Mouse (Mus musculus) MEL (cell line): ENCODE data around the gene Hs3st5. TPM values are rescaled to one million over a fixed set of nuclear protein-coding genes. Genes with fewer than 3 reads are reported as not detected.
"Not testable (repeated sequence)": the region's sequence is repeated elsewhere in the genome, so short reads cannot be mapped to it uniquely, and the experiment has no call there.

Experiments
- DNase-seq: peaks from one replicate; pipeline ENCODE4 v3.0.0; 2011; ENCODE audit warnings: low read depth, low spot score
- H3K27ac ChIP-seq: 2 replicates; pipeline ENCODE4 v1.5.1; 2012; ENCODE audit warnings: low read depth, mild to moderate bottlenecking, control low read depth, low read length, moderate library complexity; ENCODE audit not compliant: control insufficient read depth
- H3K27me3 ChIP-seq, 2 experiments: fragments of 150-350 bp in 1 of 2; sonication (generic) in 1 of 2; 2 replicates each; pipeline ENCODE4 v1.6.1; 2012; ENCODE audit warnings: low read length in 2 of 2, mild to moderate bottlenecking in 2 of 2, improper control_type of control experiment in 1 of 2, moderate library complexity in 1 of 2; ENCODE audit not compliant: insufficient read depth in 2 of 2, control insufficient read depth in 1 of 2
- H3K36me3 ChIP-seq, 2 experiments: 2 replicates each; pipeline ENCODE4 v1.6.1; 2012 to 2014; ENCODE audit warnings: low read length in 2 of 2, improper control_type of control experiment in 1 of 2, inconsistent platforms in 1 of 2, mild to moderate bottlenecking in 1 of 2; ENCODE audit not compliant: insufficient read depth in 2 of 2, control insufficient read depth in 1 of 2
- H3K4me1 ChIP-seq, 2 experiments: fragments of 150-350 bp in 1 of 2; sonication (generic) in 1 of 2; 2 replicates each; pipeline ENCODE4 v1.6.1; 2012; ENCODE audit warnings: low read length in 2 of 2, improper control_type of control experiment in 1 of 2, mild to moderate bottlenecking in 1 of 2; ENCODE audit not compliant: insufficient read depth in 2 of 2, control insufficient read depth in 1 of 2
- H3K4me3 ChIP-seq, 2 experiments: fragments of 150-350 bp in 1 of 2; sonication (generic) in 1 of 2; 2 replicates each; pipeline ENCODE4 v1.5.1; 2012; ENCODE audit warnings: low read depth in 2 of 2, low read length in 2 of 2, mild to moderate bottlenecking in 2 of 2, moderate library complexity in 2 of 2, control low read depth in 1 of 2, improper control_type of control experiment in 1 of 2; ENCODE audit not compliant: control insufficient read depth in 1 of 2, insufficient read depth in 1 of 2
- H3K79me2 ChIP-seq: 2 replicates; pipeline ENCODE4 v1.6.1; 2012; ENCODE audit warnings: mild to moderate bottlenecking, low read length, moderate library complexity; ENCODE audit not compliant: control insufficient read depth, poor library complexity, insufficient read depth
- H3K9ac ChIP-seq: 2 replicates; pipeline ENCODE4 v1.6.1; 2012; ENCODE audit warnings: low read depth, mild to moderate bottlenecking, control low read depth, low read length, moderate library complexity; ENCODE audit not compliant: control insufficient read depth, poor library complexity, severe bottlenecking
- H3K9me3 ChIP-seq: fragments of 150-350 bp; sonication (generic); replicated peaks from 2 replicates; pipeline ENCODE4 v1.6.1; 2012; ENCODE audit warnings: mild to moderate bottlenecking, low read length, improper control_type of control experiment, moderate library complexity; ENCODE audit not compliant: insufficient read depth
- BHLHE40 ChIP-seq: IDR thresholded peaks from 2 replicates; pipeline ENCODE4 v1.6.1; 2012; ENCODE audit warnings: low read depth, mild to moderate bottlenecking, inconsistent platforms, low read length, improper control_type of control experiment, borderline replicate concordance
- CHD2 ChIP-seq: IDR thresholded peaks from 2 replicates; pipeline ENCODE4 v1.6.1; 2011; ENCODE audit warnings: low read length, improper control_type of control experiment
- CTCF ChIP-seq, 3 experiments: IDR thresholded peaks in 2 of 3; conservative IDR thresholded peaks in 1 of 3; 2 replicates each; pipeline ENCODE4 v1.5.1; 2011 to 2012; ENCODE audit warnings: low read length in 3 of 3, low read depth in 2 of 3, mild to moderate bottlenecking in 2 of 3, improper control_type of control experiment in 1 of 3, inconsistent platforms in 1 of 3, mixed read lengths in 1 of 3, moderate library complexity in 1 of 3; ENCODE audit not compliant: control insufficient read depth in 1 of 3, insufficient read depth in 1 of 3, poor library complexity in 1 of 3, severe bottlenecking in 1 of 3
- E2F4 ChIP-seq: IDR thresholded peaks from 2 replicates; pipeline ENCODE4 v1.6.1; 2011; ENCODE audit warnings: low read depth, low read length, improper control_type of control experiment, borderline replicate concordance
- ELF1 ChIP-seq: IDR thresholded peaks from 2 replicates; pipeline ENCODE4 v1.6.1; 2014; ENCODE audit warnings: low read depth, mild to moderate bottlenecking, inconsistent platforms, low read length, improper control_type of control experiment, moderate library complexity
- ETS1 ChIP-seq: IDR thresholded peaks from 2 replicates; pipeline ENCODE4 v1.6.1; 2012; ENCODE audit warnings: low read depth, mild to moderate bottlenecking, inconsistent platforms, low read length, improper control_type of control experiment, moderate library complexity
- GABPA ChIP-seq: IDR thresholded peaks from 2 replicates; pipeline ENCODE4 v1.6.1; 2012; ENCODE audit warnings: low read depth, mild to moderate bottlenecking, inconsistent platforms, low read length, improper control_type of control experiment, moderate library complexity
- GATA1 ChIP-seq: IDR thresholded peaks from 2 replicates; pipeline ENCODE4 v1.6.1; 2011; ENCODE audit warnings: low read depth, low read length, improper control_type of control experiment
- HCFC1 ChIP-seq: IDR thresholded peaks from 2 replicates; pipeline ENCODE4 v1.6.1; 2012; ENCODE audit warnings: low read depth, mild to moderate bottlenecking, inconsistent platforms, low read length, improper control_type of control experiment, moderate library complexity
- MAFK ChIP-seq: IDR thresholded peaks from 2 replicates; pipeline ENCODE4 v1.6.1; 2011; ENCODE audit warnings: low read depth, mild to moderate bottlenecking, low read length, improper control_type of control experiment, borderline replicate concordance
- MAZ ChIP-seq: IDR thresholded peaks from 2 replicates; pipeline ENCODE4 v1.6.1; 2012; ENCODE audit warnings: low read depth, mild to moderate bottlenecking, inconsistent platforms, low read length, improper control_type of control experiment
- MXI1 ChIP-seq: IDR thresholded peaks from 2 replicates; pipeline ENCODE4 v1.6.1; 2011; ENCODE audit warnings: mild to moderate bottlenecking, low read depth, low read length, improper control_type of control experiment
- MYB ChIP-seq: IDR thresholded peaks from 2 replicates; pipeline ENCODE4 v1.6.1; 2011; ENCODE audit warnings: mild to moderate bottlenecking, low read depth, low read length, improper control_type of control experiment
- NELFE ChIP-seq: IDR thresholded peaks from 2 replicates; pipeline ENCODE4 v1.6.1; 2011; ENCODE audit warnings: low read depth, low read length, improper control_type of control experiment
- POLR2A ChIP-seq, 2 experiments: IDR thresholded peaks; 2 replicates each; pipeline ENCODE4 v1.6.1; 2011 to 2012; ENCODE audit warnings: low read length in 2 of 2, mild to moderate bottlenecking in 2 of 2, control low read depth in 1 of 2, improper control_type of control experiment in 1 of 2, low read depth in 1 of 2, moderate library complexity in 1 of 2; ENCODE audit not compliant: control insufficient read depth in 1 of 2, insufficient read depth in 1 of 2, poor library complexity in 1 of 2
- POLR2AphosphoS5 ChIP-seq: IDR thresholded peaks from 2 replicates; pipeline ENCODE4 v1.6.1; 2012; ENCODE audit warnings: low read depth, borderline replicate concordance, mild to moderate bottlenecking, inconsistent platforms, low read length, moderate library complexity, mixed read lengths
- SIN3A ChIP-seq: IDR thresholded peaks from 2 replicates; pipeline ENCODE4 v1.6.1; 2012; ENCODE audit warnings: low read length, improper control_type of control experiment, inconsistent platforms
- SMC3 ChIP-seq: IDR thresholded peaks from 2 replicates; pipeline ENCODE4 v1.6.1; 2011; ENCODE audit warnings: low read depth, low read length, improper control_type of control experiment
- TAL1 ChIP-seq: IDR thresholded peaks from 2 replicates; pipeline ENCODE4 v1.6.1; 2012; ENCODE audit warnings: mild to moderate bottlenecking, inconsistent platforms, low read length, moderate library complexity, mixed read lengths
- TBP ChIP-seq: IDR thresholded peaks from 2 replicates; pipeline ENCODE4 v1.8.0; 2011; ENCODE audit warnings: low read depth, low read length, improper control_type of control experiment
- TCF12 ChIP-seq: IDR thresholded peaks from 2 replicates; pipeline ENCODE4 v1.6.1; 2014; ENCODE audit warnings: low read depth, mild to moderate bottlenecking, inconsistent platforms, low read length, improper control_type of control experiment, moderate library complexity
- USF1 ChIP-seq: IDR thresholded peaks from 2 replicates; pipeline ENCODE4 v1.6.1; 2014; ENCODE audit warnings: low read depth, mild to moderate bottlenecking, inconsistent platforms, low read length, improper control_type of control experiment, moderate library complexity
- USF2 ChIP-seq, 2 experiments: IDR thresholded peaks; 2 replicates each; pipeline ENCODE4 v1.6.1; 2011 to 2012; ENCODE audit warnings: improper control_type of control experiment in 2 of 2, low read length in 2 of 2, borderline replicate concordance in 1 of 2, inconsistent platforms in 1 of 2, low read depth in 1 of 2, mild to moderate bottlenecking in 1 of 2; ENCODE audit not compliant: insufficient read depth in 1 of 2
- ZMIZ1 ChIP-seq: IDR thresholded peaks from 2 replicates; pipeline ENCODE4 v1.6.1; 2012; ENCODE audit warnings: low read depth, mild to moderate bottlenecking, inconsistent platforms, low read length, improper control_type of control experiment, moderate library complexity
- ZNF384 ChIP-seq: IDR thresholded peaks from 2 replicates; pipeline ENCODE4 v1.6.1; 2012; ENCODE audit warnings: low read depth, mild to moderate bottlenecking, inconsistent platforms, low read length, improper control_type of control experiment
- polyA plus RNA-seq, 2 experiments: library from polyadenylated mRNA; stranded (reverse) in 1 of 2; unstranded in 1 of 2; fragments of >175 nt in 1 of 2; fragments of >200 nt in 1 of 2; gene quantifications; 2 replicates each; pipeline versions ENCODE4 v1.2.1 to v1.2.4; 2012; ENCODE audit warnings: low replicate concordance in 2 of 2, low read depth in 1 of 2; ENCODE audit not compliant: insufficient read length in 2 of 2, insufficient read depth in 1 of 2, missing spikeins in 1 of 2
- total RNA-seq: library from RNA; depleted of rRNA; stranded (reverse); fragments of 300-350 nt; gene quantifications from 2 replicates; pipeline ENCODE4 v1.2.3, GENCODE M21; 2012

Gene Hs3st5
- total and polyA plus RNA-seq, 3 experiments: not detected

DNA sequence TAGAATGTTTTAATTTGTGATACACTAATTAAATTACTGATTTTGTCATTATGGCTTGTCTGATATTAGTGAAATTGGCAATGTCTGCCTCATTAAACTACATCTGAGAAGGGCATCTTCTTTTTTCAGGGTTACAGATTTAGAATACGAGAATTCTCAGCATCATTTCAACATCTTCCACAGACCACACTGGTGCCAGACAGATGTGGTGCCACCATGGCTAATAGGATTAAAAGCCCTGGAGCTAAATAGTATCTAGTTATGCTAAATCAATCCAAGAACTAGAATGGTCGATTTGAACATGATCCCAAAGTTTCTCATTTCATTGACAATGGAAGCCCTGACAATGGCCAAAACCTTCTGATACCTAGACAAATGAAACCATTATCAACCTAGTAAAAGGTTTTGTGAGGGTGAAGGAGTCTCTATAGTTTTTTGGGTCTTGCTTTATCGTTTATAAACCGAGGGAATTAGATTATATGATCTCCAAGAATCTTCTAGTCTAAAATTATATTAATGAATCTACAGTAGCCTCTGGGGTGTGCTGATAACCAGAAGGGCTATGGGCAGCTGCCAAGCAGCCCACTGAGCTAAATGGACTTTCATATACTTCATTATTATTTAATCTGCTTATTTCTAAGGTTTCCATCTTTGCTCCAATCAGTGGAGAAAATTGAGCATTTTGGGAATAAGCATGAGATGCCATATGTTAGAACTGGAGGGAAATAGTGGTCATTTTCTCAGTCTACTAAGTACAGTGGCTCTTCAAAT is 71.9 kb downstream of the Hs3st5 start:
- no peaks in the 10 kb centered on the region for H3K9me3 ChIP-seq
- no peaks in the 10 kb centered on the region for H3K4me1 ChIP-seq
- H3K27me3 ChIP-seq: no peaks in the 10 kb centered on the region
- TF ChIP-seq TCF12 (no peak), HCFC1 (no peak), CTCF (IDR thresholded peaks at IDR 0.05 in 2 of 3, conservative IDR thresholded peaks at IDR 0.05 in 1 of 3; ENCODE audit: control insufficient read depth in 1 of 3, insufficient read depth in 1 of 3, low read depth in 2 of 3, low read length in 3 of 3, poor library complexity in 1 of 3, severe bottlenecking in 1 of 3) (no peak), NELFE (no peak), USF1 (no peak), POLR2AphosphoS5 (no peak), ETS1 (no peak), CHD2 (no peak), SIN3A (no peak), USF2 (IDR thresholded peaks at IDR 0.05; ENCODE audit: borderline replicate concordance in 1 of 2, insufficient read depth in 1 of 2, low read depth in 1 of 2, low read length in 2 of 2) (no peak), MAFK (no peak), MAZ (no peak), ELF1 (no peak)
- DNase-seq: no peak
- H3K36me3 ChIP-seq: no peaks in the 10 kb centered on the region
- no peaks in the 10 kb centered on the region for H3K79me2 ChIP-seq
- no peak overlapping the region for H3K4me3 ChIP-seq
- H3K27ac ChIP-seq: no peak overlapping the region
- no peak overlapping the region for H3K9ac ChIP-seq

DNA sequence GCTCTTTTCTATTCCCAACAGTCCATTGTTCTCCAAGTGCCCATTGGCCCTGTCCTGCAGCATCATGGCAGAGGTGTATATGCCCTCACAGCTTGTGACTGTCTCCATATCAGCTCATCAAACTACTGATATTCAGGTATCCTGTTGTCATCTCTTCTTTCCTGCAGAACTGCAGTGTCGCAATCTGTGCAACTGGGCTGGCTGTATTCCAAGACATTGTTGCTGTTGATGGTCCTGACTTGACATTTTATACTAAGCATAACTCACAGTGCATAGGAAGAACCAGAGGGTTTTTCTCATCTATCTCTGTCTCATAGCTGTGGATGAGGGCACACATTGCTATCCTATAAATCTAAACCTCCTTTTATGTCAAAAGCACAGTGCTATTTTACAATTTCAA is 103.8 kb downstream of the Hs3st5 start:
- no peak for DNase-seq
- H3K36me3 ChIP-seq: no peaks in the 10 kb centered on the region

DNA sequence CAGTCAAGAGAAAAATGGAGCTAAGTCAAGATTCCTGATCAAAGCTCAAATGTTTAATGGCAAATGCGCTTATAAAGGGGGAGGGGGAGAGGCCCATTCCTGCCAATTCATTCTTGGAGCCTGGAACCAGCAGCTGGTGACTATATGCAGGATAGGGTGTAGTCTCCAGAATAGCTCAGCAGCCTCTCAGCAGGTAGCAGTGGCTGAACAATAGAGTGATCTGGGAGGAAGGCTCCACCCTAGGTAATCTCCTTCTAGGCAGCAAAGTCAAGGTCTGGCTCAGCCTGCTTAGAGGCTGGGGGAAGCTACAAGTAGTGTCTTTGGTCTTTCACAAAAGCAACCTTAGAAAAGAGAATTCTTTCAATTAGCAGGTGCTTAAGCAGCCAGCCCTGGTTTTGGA is 104.8 kb downstream of the Hs3st5 start:
- not testable (repeated sequence) for H3K27ac ChIP-seq

More for the DNA sequence above, 103.8 kb downstream of the Hs3st5 start:
- Histone ChIP-seq H3K9ac (no peak overlapping the region), H3K4me3 (no peak overlapping the region), H3K4me1 (no peaks in the 10 kb centered on the region), H3K27me3 (no peaks in the 10 kb centered on the region), H3K79me2 (no peaks in the 10 kb centered on the region), H3K27ac (no peak overlapping the region), H3K9me3 (no peaks in the 10 kb centered on the region)
- TF ChIP-seq TAL1 (no peak), MYB (no peak), GABPA (no peak), POLR2A (IDR thresholded peaks at IDR 0.05; ENCODE audit: control insufficient read depth in 1 of 2, insufficient read depth in 1 of 2, low read depth in 1 of 2, low read length in 2 of 2, poor library complexity in 1 of 2) (no peak), USF1 (no peak), GATA1 (no peak), ZNF384 (no peak), BHLHE40 (no peak), E2F4 (no peak), TBP (no peak), MAFK (no peak), HCFC1 (no peak), ETS1 (no peak), SMC3 (no peak), ZMIZ1 (no peak), MXI1 (no peak)

More for the DNA sequence above, 104.8 kb downstream of the Hs3st5 start:
- not testable (repeated sequence) for H3K4me1 ChIP-seq, H3K9ac ChIP-seq, H3K27me3 ChIP-seq, H3K9me3 ChIP-seq, H3K79me2 ChIP-seq, H3K36me3 ChIP-seq, H3K4me3 ChIP-seq, DNase-seq
